Mouse (Mus musculus): ENCODE data around the gene Usp16. TPM values are rescaled to one million over a fixed set of nuclear protein-coding genes. Genes with fewer than 3 reads are reported as not detected.
A peak's percentile ranks its signal among the peaks of the same experiment; 100 is the strongest.
"Not testable (repeated sequence)": the region's sequence is repeated elsewhere in the genome, so short reads cannot be mapped to it uniquely, and the experiment has no call there.

Gene Usp16
- polyA plus RNA-seq, 1 experiment from 2014 or later: 46.9 TPM

DNA sequence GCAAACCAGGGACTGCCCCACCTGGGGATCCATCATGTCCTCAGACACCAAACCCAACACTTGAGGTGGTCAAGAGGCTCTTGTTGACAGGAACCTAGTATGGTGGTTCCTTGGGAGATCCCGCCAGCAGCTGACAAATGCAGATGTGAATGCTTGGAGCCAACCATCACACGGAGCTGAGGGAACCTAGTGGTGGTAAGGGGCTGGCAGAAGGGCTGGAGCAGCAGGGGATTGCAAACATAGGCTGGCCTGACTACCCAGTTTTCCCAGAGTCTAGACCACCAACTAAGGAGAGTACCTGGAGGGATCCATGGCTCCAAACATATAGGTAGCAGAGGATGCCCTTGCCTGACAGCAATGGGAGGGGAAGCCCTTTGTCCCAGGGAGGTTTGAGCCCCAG is 1.3 kb upstream of the Usp16 start:
- 83% methylated on average over 2 of the region's 2 CpGs for whole genome bisulfite sequencing
- no peaks in the 10 kb centered on the region for H3K9me3 ChIP-seq (ENCODE audit: control insufficient read depth, low read length)
- ATAC-seq (replicated peaks; ENCODE audit: low FRiP score, low TSS enrichment, low read depth) (no peak), DNase-seq (ENCODE audit: low spot score) (no peak)
- no peak overlapping the region for H3K4me3 ChIP-seq (ENCODE audit: low read depth, low read length)
- H3K27ac ChIP-seq (ENCODE audit: low read depth): no peak overlapping the region
- H3K4me1 ChIP-seq (replicated peaks; ENCODE audit: control insufficient read depth, insufficient read depth, low read length): peaks cover 8% of the 10 kb centered on the region
- H3K36me3 ChIP-seq (ENCODE audit: control insufficient read depth, insufficient read depth, low read length): peaks cover under 1% of the 10 kb centered on the region; the same call in 1 of the 2 replicates
- no peak overlapping the region for H3K4me2 ChIP-seq (ENCODE audit: low read length)
- H3K27me3 ChIP-seq (replicated peaks; ENCODE audit: control insufficient read depth, insufficient read depth, low read length): no peaks in the 10 kb centered on the region
- no peak overlapping the region for H3K9ac ChIP-seq (ENCODE audit: low read length)

DNA sequence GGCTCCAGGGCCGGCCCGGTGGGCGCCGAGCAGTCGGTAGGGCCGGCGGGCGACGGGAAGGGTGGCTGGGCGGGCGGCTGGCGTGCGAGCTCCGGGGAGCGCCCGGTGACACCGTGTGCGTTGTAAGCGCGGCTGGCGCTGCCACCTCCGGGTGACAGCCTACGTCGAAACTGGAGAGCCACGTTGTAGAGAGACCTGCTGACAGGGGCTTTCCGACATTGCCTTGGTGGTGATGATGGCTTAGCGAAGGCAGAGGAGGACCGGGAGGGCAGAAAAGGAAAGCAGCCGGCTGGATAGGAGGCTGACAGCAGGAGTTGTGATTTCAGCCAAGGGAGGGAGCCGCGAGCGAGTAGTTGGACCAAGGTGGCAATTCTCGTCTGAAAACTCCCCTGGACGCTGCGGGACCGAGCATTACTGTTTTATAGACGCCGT is 693 bp downstream of the Usp16 start:
- H3K9ac ChIP-seq (ENCODE audit: low read length): peak overlapping the region; percentile 78
- H3K4me3 ChIP-seq (ENCODE audit: low read depth, low read length): peak overlapping the region; percentile 95
- ATAC-seq (replicated peaks; ENCODE audit: low FRiP score, low TSS enrichment, low read depth): peak; percentile 66
- peak overlapping the region; percentile 59; the same call in 1 of the 2 replicates for H3K27ac ChIP-seq (ENCODE audit: low read depth)
- peak overlapping the region; percentile 78 for H3K4me2 ChIP-seq (ENCODE audit: low read length)
- no peaks in the 10 kb centered on the region for H3K9me3 ChIP-seq (ENCODE audit: control insufficient read depth, low read length)
- H3K27me3 ChIP-seq (replicated peaks; ENCODE audit: control insufficient read depth, insufficient read depth, low read length): no peaks in the 10 kb centered on the region
- under 1% methylated on average over 38 of the region's 38 CpGs for WGBS
- peaks cover 8% of the 10 kb centered on the region for H3K4me1 ChIP-seq (replicated peaks; ENCODE audit: control insufficient read depth, insufficient read depth, low read length)
- DNase-seq (ENCODE audit: low spot score): peak; percentile 77
- peaks cover 15% of the 10 kb centered on the region for H3K36me3 ChIP-seq (ENCODE audit: control insufficient read depth, insufficient read depth, low read length)

DNA sequence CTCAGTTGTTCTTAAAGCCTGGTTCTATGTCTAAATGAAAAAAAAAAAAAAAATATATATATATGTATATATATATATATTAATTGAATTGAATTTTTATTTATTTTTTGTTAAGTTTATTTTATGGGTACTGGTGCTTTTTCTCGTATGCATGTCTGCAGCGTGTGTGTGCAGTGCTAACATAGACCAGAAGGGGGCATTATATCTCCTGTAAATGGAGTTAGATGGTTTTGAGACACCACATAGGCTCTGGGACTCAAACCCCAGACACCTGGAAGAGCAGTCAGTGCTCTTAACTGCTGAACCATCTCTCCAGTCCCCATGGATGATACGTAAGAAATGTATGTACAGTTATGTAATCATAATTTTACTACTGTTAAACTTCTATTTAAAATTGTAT is 4.2 kb downstream of the Usp16 start:
- Histone ChIP-seq H3K9me3 (ENCODE audit: control insufficient read depth, low read length) (no peaks in the 10 kb centered on the region), H3K27ac (ENCODE audit: low read depth) (no peak overlapping the region), H3K36me3 (ENCODE audit: control insufficient read depth, insufficient read depth, low read length) (peaks cover 44% of the 10 kb centered on the region), H3K4me1 (replicated peaks; ENCODE audit: control insufficient read depth, insufficient read depth, low read length) (peaks cover 8% of the 10 kb centered on the region), H3K4me3 (ENCODE audit: low read depth, low read length) (no peak overlapping the region), H3K9ac (ENCODE audit: low read length) (no peak overlapping the region), H3K27me3 (replicated peaks; ENCODE audit: control insufficient read depth, insufficient read depth, low read length) (no peaks in the 10 kb centered on the region), H3K4me2 (ENCODE audit: low read length) (no peak overlapping the region)
- ATAC-seq (replicated peaks; ENCODE audit: low FRiP score, low TSS enrichment, low read depth) (no peak), DNase-seq (ENCODE audit: low spot score) (no peak)
- WGBS: 98% methylated on average over 3 of the region's 3 CpGs

GRCm38 (mm10) chr16:87470579-87470978 is 16.1 kb downstream of the Usp16 start:
- no peak for ATAC-seq (replicated peaks; ENCODE audit: low FRiP score, low TSS enrichment, low read depth)

DNA sequence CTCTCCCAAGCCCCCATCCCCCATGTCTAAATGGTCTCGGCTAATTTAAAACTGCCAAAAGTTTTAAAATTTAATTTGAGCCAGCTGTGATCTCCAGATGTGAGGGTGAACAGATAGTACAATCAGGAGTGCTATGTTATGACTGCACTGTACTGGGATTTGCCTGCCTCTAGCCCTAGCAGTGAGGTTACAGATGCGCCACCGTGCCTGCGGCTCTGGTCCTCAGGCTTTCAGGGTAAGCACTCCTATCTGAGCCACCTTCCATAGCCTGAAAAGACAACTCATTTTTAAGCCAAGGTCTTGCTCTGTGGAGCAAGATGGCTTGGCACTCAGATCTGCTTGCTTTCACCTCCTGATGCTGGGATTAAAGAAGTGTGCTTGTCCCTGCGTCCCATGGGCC is 29.9 kb downstream of the Usp16 start:
- DNase-seq (ENCODE audit: low spot score) (no peak), ATAC-seq (replicated peaks; ENCODE audit: low FRiP score, low TSS enrichment, low read depth) (no peak)
- no peak overlapping the region for H3K4me2 ChIP-seq (ENCODE audit: low read length)
- no peaks in the 10 kb centered on the region for H3K9me3 ChIP-seq (ENCODE audit: control insufficient read depth, low read length)
- 90% methylated on average over 5 of the region's 5 CpGs for WGBS
- H3K9ac ChIP-seq (ENCODE audit: low read length): no peak overlapping the region
- no peaks in the 10 kb centered on the region for H3K4me1 ChIP-seq (replicated peaks; ENCODE audit: control insufficient read depth, insufficient read depth, low read length)
- peaks cover 90% of the 10 kb centered on the region for H3K36me3 ChIP-seq (ENCODE audit: control insufficient read depth, insufficient read depth, low read length)
- no peak overlapping the region for H3K27ac ChIP-seq (ENCODE audit: low read depth)
- H3K27me3 ChIP-seq (replicated peaks; ENCODE audit: control insufficient read depth, insufficient read depth, low read length): no peaks in the 10 kb centered on the region
- no peak overlapping the region for H3K4me3 ChIP-seq (ENCODE audit: low read depth, low read length)

More at GRCm38 (mm10) chr16:87470579-87470978, 16.1 kb downstream of the Usp16 start:
- H3K9me3 ChIP-seq (ENCODE audit: control insufficient read depth, low read length): no peaks in the 10 kb centered on the region
- no peak for DNase-seq (ENCODE audit: low spot score)
- 92% methylated on average over 4 of the region's 4 CpGs for WGBS
- H3K36me3 ChIP-seq (ENCODE audit: control insufficient read depth, insufficient read depth, low read length): peaks cover 88% of the 10 kb centered on the region
- no peaks in the 10 kb centered on the region for H3K27me3 ChIP-seq (replicated peaks; ENCODE audit: control insufficient read depth, insufficient read depth, low read length)
- H3K4me1 ChIP-seq (replicated peaks; ENCODE audit: control insufficient read depth, insufficient read depth, low read length): no peaks in the 10 kb centered on the region
- no peak overlapping the region for H3K4me2 ChIP-seq (ENCODE audit: low read length)
- H3K4me3 ChIP-seq (ENCODE audit: low read depth, low read length): no peak overlapping the region
- no peak overlapping the region for H3K9ac ChIP-seq (ENCODE audit: low read length)
- no peak overlapping the region for H3K27ac ChIP-seq (ENCODE audit: low read depth)

GRCm38 (mm10) chr16:87486739-87487138 is 32.2 kb downstream of the Usp16 start:
- DNase-seq (ENCODE audit: low spot score) (no peak), ATAC-seq (replicated peaks; ENCODE audit: low FRiP score, low TSS enrichment, low read depth) (no peak)
- no peak overlapping the region for H3K9ac ChIP-seq (ENCODE audit: low read length)
- H3K4me3 ChIP-seq (ENCODE audit: low read depth, low read length): no peak overlapping the region
- H3K27me3 ChIP-seq (replicated peaks; ENCODE audit: control insufficient read depth, insufficient read depth, low read length): no peaks in the 10 kb centered on the region
- H3K27ac ChIP-seq (ENCODE audit: low read depth): no peak overlapping the region
- no peaks in the 10 kb centered on the region for H3K4me1 ChIP-seq (replicated peaks; ENCODE audit: control insufficient read depth, insufficient read depth, low read length)
- no peak overlapping the region for H3K4me2 ChIP-seq (ENCODE audit: low read length)
- no peaks in the 10 kb centered on the region for H3K9me3 ChIP-seq (ENCODE audit: control insufficient read depth, low read length)
- 93% methylated on average over 5 of the region's 5 CpGs for WGBS
- peaks cover 98% of the 10 kb centered on the region for H3K36me3 ChIP-seq (ENCODE audit: control insufficient read depth, insufficient read depth, low read length)

GRCm38 (mm10) chr16:87488605-87489004 is 34.1 kb downstream of the Usp16 start:
- no peak for DNase-seq (ENCODE audit: low spot score)
- H3K36me3 ChIP-seq (ENCODE audit: control insufficient read depth, insufficient read depth, low read length): peaks cover 97% of the 10 kb centered on the region
- 67% methylated on average over 2 of the region's 2 CpGs for WGBS
- H3K9ac ChIP-seq (ENCODE audit: low read length): no peak overlapping the region
- H3K4me1 ChIP-seq (replicated peaks; ENCODE audit: control insufficient read depth, insufficient read depth, low read length): no peaks in the 10 kb centered on the region
- H3K4me2 ChIP-seq (ENCODE audit: low read length): no peak overlapping the region
- no peak overlapping the region for H3K4me3 ChIP-seq (ENCODE audit: low read depth, low read length)
- H3K27me3 ChIP-seq (replicated peaks; ENCODE audit: control insufficient read depth, insufficient read depth, low read length): no peaks in the 10 kb centered on the region
- H3K9me3 ChIP-seq (ENCODE audit: control insufficient read depth, low read length): no peaks in the 10 kb centered on the region
- ATAC-seq (replicated peaks; ENCODE audit: low FRiP score, low TSS enrichment, low read depth): no peak
- H3K27ac ChIP-seq (ENCODE audit: low read depth): no peak overlapping the region

DNA sequence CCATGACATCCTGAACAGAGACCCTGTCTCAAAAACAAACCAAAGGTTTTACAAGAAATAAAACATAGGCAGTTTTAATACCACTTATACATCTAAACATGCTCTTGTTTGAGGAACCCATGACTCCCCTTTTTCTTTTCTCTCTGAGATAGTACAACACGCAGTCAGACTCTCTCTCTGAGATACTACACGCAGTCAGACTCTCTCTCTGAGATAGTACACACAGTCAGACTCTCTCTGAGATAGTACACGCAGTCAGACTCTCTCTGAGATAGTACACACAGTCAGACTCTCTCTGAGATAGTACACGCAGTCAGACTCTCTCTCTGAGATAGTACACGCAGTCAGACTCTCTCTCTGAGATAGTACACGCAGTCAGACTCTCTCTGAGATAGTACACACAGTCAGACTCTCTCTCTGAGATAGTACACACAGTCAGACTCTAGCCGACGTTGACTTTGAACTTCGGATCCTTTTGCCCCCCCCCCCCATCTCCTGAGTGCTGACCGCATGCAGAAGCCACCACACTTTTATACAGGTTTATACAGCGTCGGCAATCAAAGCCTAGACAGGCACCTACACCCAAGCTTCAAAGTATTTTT is 37.8 kb downstream of the Usp16 start:
- not testable (repeated sequence) for H3K9ac ChIP-seq (ENCODE audit: low read length); H3K4me2 ChIP-seq (ENCODE audit: low read length); H3K27ac ChIP-seq (ENCODE audit: low read depth); DNase-seq (ENCODE audit: low spot score); H3K27me3 ChIP-seq (replicated peaks; ENCODE audit: control insufficient read depth, insufficient read depth, low read length); H3K4me3 ChIP-seq (ENCODE audit: low read depth, low read length); H3K9me3 ChIP-seq (ENCODE audit: control insufficient read depth, low read length); ATAC-seq (replicated peaks; ENCODE audit: low FRiP score, low TSS enrichment, low read depth)
- H3K4me1 ChIP-seq (replicated peaks; ENCODE audit: control insufficient read depth, insufficient read depth, low read length): peaks cover 12% of the 10 kb centered on the region
- peaks cover 63% of the 10 kb centered on the region for H3K36me3 ChIP-seq (ENCODE audit: control insufficient read depth, insufficient read depth, low read length)
- WGBS: 93% methylated on average over 12 of the region's 12 CpGs
